Mouse (Mus musculus) monocyte, adult 5-6 weeks (primary cell): ENCODE measurements around the gene Dhx35. TPM values are rescaled to one million over a fixed set of nuclear protein-coding genes. Genes with fewer than 3 reads are reported as not detected.

ENCODE experiments used
- ATAC-seq: fragments of 153-309, 156-312 bp; replicated peaks from 2 replicates; pipeline ENCODE4 v1.8.0; 2017; ENCODE audit warnings: mild to moderate bottlenecking; ENCODE audit not compliant: low TSS enrichment, insufficient number of reproducible peaks, severe bottlenecking, poor library complexity, low FRiP score
- total RNA-seq: library from RNA; stranded (forward); fragments of 200-1000, 200-491, 200-594 nt; gene quantifications from 3 replicates; pipeline ENCODE4 v1.2.3, GENCODE M21; 2017

The Dhx35 gene
- total RNA-seq, 1 experiment from 2014 or later, result 20.6 TPM

DNA sequence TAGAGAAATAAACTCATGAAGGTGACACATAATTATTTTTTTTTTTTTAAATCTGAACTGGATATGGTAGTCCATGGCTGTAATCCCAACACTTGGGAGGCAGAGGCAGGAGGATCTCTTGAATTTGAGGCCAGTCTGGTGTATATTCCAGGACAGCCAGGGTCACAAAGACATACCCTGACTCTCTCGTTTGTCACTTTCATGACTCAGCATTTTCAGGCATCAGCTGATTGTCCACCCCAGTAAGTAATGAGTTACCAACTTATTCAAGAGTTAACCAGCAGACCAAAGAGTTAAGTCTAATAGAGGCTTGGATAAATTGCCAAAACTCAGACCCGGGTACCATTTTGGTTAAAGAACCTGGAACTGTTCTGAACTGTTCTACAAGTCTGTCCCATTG lies 1.3 kb downstream of the Dhx35 start:
- ATAC-seq, result no peak

DNA sequence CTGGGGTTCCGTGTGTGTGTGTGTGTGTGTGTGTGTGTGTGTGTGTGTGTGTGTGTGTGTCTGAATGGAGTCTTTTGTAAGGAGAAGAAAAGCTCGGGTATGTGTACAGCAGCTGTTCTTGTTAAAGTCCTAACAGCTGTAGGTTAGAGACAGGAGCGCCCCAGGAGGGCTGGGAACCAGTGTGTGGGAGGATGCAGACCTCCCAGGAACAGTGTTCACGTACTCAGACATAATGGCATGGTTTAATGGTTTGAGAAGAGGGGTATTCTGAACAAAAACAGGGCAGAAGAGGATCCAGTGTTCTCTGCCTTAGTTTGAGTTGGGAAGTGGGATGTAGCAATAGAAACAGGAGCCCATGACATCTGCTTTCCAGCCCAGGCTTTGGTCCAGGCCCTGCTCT lies 4.7 kb downstream of the Dhx35 start:
- ATAC-seq, result no peak

- ATAC-seq, result no peak
These were observed 6.2 kb downstream of the Dhx35 start for GRCm38 (mm10) chr2:158800788-158801187.

- ATAC-seq, result no peak
These were observed 9.0 kb downstream of the Dhx35 start for GRCm38 (mm10) chr2:158803575-158803974.

GRCm38 (mm10) chr2:158815686-158816085 lies 21.1 kb downstream of the Dhx35 start:
- no peak for ATAC-seq

DNA sequence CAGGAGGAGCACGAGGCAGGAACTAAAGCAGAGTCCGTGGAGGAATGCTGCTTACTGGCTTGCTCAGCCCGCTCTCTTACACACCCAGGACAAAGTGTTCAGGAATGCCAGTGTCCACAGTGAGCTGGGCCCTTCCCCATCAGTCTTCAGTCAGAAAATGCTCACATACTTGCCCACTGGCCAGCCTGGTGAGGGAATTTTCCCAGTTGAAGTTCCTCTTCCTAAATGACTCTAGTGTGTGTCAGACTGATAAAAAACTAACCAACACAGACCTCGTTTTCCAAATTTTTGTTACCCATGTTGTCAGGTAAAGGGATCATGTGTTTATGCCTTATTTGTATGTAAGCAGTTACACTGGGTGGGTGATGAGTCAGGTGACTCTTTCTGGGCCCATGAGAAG lies 21.6 kb downstream of the Dhx35 start:
- ATAC-seq, result no peak

- no peak for ATAC-seq
These were observed 23.1 kb downstream of the Dhx35 start for GRCm38 (mm10) chr2:158817708-158818107.

- no peak for ATAC-seq
These were observed 33.5 kb downstream of the Dhx35 start for GRCm38 (mm10) chr2:158828124-158828523.

DNA sequence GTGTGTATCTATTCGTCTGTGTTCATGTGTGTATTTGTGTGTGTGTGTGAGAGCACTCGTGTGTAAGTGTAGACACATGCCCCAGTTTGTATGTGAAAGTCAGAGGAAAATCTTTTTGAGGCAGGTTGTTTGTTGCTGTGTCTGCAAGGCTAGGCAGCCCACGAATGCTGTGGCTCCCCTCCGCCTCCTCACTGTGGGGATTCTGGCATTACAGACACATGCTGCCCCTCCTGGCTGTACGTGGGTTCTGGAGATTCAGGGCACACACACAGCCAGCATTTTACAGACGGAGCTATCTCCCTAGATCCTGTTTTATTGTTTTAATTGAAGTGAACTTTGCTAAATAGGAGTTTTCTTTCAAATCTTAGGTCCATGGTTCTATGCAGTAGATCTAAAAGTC lies 35.1 kb downstream of the Dhx35 start:
- ATAC-seq, result no peak

- ATAC-seq, result no peak
These were observed 38.6 kb downstream of the Dhx35 start for GRCm38 (mm10) chr2:158833221-158833620.

DNA sequence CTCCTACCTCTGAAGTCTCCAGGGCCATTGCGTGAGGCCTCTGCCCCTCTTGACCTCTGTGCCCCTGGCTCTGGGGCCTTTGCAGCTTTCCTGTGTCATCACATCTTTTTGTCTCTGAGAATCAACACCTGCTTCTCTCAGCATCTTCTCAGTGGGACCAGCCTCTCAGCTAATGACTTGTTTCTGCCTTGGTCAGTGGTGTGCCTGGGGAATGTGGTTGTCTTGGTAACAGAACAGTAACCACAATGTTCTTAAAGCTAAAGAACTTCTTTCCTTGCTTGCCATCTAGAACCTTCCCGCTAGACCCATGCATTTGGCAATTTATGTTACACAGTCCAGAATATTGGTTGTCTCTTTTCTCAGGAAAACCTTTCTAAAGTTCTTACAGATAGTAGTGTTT lies 39.0 kb downstream of the Dhx35 start:
- ATAC-seq, result no peak

DNA sequence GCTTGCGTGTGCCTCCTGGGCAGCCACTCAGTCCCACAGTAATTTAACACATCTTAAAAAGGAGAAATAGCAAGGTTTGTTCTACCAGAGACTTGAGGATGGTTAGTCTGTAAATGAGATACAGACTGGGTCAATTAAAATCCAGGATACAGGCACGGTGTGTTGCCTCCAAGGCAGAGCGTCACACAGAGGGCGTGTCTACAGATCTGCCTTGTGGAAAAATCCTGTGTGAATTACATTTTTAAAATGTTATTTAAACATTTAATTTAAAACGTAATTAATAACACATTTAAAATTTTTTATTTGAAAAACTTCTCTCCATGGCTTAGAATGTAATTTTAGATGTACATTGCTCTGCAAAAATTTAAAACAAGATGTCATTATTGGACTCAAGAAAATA lies 48.7 kb downstream of the Dhx35 start:
- ATAC-seq, result no peak

DNA sequence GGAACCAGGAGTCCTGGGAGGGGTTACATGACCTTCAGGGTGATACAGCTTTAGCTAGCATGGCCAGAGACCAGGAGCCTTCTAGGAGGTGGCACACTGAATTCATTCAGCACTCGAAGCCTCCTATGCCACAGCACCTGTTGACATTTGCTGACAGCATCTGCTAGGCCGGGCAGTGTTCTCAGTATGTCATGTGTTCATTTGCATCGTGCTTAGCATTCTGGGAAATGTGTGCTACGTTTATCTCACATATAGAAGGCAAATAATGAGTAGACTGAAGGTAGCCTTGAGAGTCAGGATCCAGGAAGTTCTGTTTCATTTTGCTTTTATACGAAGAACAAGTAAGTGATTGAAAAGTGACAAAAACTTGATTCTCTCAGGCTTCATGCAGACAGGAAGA lies 50.4 kb downstream of the Dhx35 start:
- ATAC-seq, result no peak

GRCm38 (mm10) chr2:158846208-158846607 lies 51.6 kb downstream of the Dhx35 start:
- ATAC-seq, result no peak

DNA sequence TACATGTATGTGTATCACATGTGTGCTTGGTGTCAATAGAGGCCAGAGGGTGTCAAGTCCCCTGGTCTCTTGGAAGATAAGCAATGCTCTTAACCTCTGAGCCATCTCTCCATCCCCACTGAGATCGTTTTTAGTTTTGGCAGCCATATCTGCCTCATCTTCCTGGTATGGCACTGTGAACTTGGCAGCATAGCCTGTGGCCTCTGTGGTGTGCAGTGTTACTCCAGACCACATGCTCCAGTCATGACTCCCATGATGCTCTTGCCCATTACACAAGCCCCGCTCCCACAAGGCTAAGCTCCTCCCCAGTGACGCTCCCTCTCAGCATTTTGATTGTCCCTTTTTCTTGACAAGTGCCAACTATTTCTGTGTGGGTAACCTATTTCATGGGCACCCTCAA lies 53.4 kb downstream of the Dhx35 start:
- no peak for ATAC-seq

DNA sequence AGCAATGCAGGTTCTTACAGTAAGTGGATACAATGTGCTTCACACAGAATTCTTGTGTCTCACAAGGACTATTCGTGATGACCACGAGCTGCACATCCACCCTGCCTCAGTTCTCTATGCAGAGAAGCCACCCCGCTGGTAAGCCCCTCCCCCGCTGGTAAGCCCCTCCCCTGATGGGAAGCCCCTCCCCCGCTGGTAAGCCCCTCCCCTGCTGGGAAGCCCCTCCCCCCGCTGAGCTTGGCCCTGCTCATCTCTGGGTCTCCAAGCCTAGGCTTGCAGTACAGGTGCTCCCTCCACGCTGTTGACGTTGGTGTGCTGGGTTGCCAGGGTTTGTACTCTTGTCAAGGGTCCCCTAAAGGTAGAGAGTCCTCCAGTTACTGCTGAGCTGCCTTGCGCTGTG lies 54.8 kb downstream of the Dhx35 start:
- no peak for ATAC-seq

GRCm38 (mm10) chr2:158852579-158852978 lies 58.0 kb downstream of the Dhx35 start:
- ATAC-seq, result no peak

- no peak for ATAC-seq
These were observed 62.4 kb downstream of the Dhx35 start for GRCm38 (mm10) chr2:158856896-158857499.

GRCm38 (mm10) chr2:158857579-158857978 lies 63.0 kb downstream of the Dhx35 start:
- no peak for ATAC-seq

- ATAC-seq, result no peak
These were observed 66.5 kb downstream of the Dhx35 start for GRCm38 (mm10) chr2:158861115-158861514.
